Mouse (Mus musculus) frontal cortex, postnatal 14 days (tissue): Measurements from ENCODE around the gene Tmem63b.

Source experiments
- DNase-seq, 2 experiments: peaks; one replicate each; pipeline ENCODE4 v3.0.0; 2022; ENCODE audit warnings: low spot score in 2 of 2

Tmem63b gene

GRCm38 (mm10) chr17:45619386-45620256, 67.1 kb downstream of the Tmem63b start:
- no peak for DNase-seq

GRCm38 (mm10) chr17:45618941-45619385, 67.7 kb downstream of the Tmem63b start:
- DNase-seq = no peak

GRCm38 (mm10) chr17:45617655-45618054, 69.0 kb downstream of the Tmem63b start:
- no peak for DNase-seq

GRCm38 (mm10) chr17:45616679-45617078, 70.0 kb downstream of the Tmem63b start:
- DNase-seq = no peak

- DNase-seq = no peak
These were observed 70.6 kb downstream of the Tmem63b start for GRCm38 (mm10) chr17:45616046-45616650.

- DNase-seq = no peak
These were observed 73.8 kb downstream of the Tmem63b start for GRCm38 (mm10) chr17:45612921-45613320.

GRCm38 (mm10) chr17:45612008-45612407, 74.7 kb downstream of the Tmem63b start:
- DNase-seq = no peak
